Mouse (Mus musculus) testis, adult 2 months (tissue): ENCODE results near the gene Sp100.
"Not testable (repeated sequence)": the region's sequence is repeated elsewhere in the genome, so short reads cannot be mapped to it uniquely, and the experiment has no call there.

ENCODE experiments used
- CTCF ChIP-seq: fragments of 200-500 bp; IDR thresholded peaks from 2 replicates; pipeline ENCODE4 v1.5.1; 2012; ENCODE audit warnings: low read depth, mild to moderate bottlenecking, inconsistent platforms, low read length, moderate library complexity; ENCODE audit not compliant: control insufficient read depth, insufficient read depth, insufficient replicate concordance
- POLR2A ChIP-seq: fragments of 200-500 bp; IDR thresholded peaks from 2 replicates; pipeline ENCODE4 v1.6.1; 2012; ENCODE audit warnings: low read depth, mild to moderate bottlenecking, inconsistent platforms, low read length, moderate library complexity; ENCODE audit not compliant: control insufficient read depth

DNA sequence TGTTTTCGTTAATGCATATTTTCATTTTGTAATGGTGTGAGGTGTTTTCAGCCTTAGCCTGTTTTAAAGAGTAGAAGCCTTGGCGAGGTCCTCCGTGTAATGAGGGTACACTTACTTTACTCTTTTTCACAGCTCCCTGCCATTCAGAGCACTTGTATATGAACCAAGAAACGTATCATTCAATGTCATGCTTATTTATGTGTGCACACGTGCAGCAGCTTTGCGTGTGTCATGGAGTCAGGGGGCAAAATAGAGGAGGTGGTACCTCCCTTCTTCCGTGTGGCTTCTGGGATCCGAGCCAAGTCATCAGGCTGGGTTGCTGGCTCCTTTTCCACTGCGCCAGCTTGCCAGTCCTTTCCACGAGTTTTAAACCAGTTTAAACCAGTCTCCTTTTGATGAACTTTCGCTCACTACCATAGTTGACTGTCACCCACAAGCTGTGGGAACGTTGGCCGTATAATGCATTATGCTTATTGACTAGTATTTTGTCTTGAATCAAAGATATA is 2.0 kb downstream of the Sp100 start:
- not testable (repeated sequence) for TF ChIP-seq POLR2A, CTCF
